Mouse (Mus musculus) lung, postnatal 0 days (tissue): Measurements from ENCODE around the gene Agpat3. TPM values are rescaled to one million over a fixed set of nuclear protein-coding genes. Genes with fewer than 3 reads are reported as not detected.
"Not testable (repeated sequence)": the region's sequence is repeated elsewhere in the genome, so short reads cannot be mapped to it uniquely, and the experiment has no call there.

Source experiments
- ATAC-seq: fragments of 200-750 bp; cut with Nextera tagmentation; 2 replicates; pipeline ENCODE4 v1.8.0; 2017; ENCODE audit warnings: moderate library complexity
- DNase-seq: peaks from one replicate; pipeline ENCODE4 v3.0.0-alpha.2; 2016; ENCODE audit warnings: low spot score
- H3K27ac ChIP-seq: fragments of 300-500 bp; sonication (generic); 2 replicates; pipeline ENCODE4 v1.5.1; 2014; ENCODE audit warnings: antibody characterized with exemption, mild to moderate bottlenecking, low read length, mixed read lengths
- H3K27me3 ChIP-seq: fragments of 300-500 bp; sonication (generic); replicated peaks from 2 replicates; pipeline ENCODE4 v1.6.1; 2014; ENCODE audit warnings: low read length, mixed read lengths; ENCODE audit not compliant: insufficient read depth
- H3K36me3 ChIP-seq: fragments of 300-500 bp; sonication (generic); 2 replicates; pipeline ENCODE4 v1.6.1; 2014; ENCODE audit warnings: low read length, mixed read lengths; ENCODE audit not compliant: insufficient read depth
- H3K4me1 ChIP-seq: fragments of 300-500 bp; sonication (generic); 2 replicates; pipeline ENCODE4 v1.6.1; 2014; ENCODE audit warnings: antibody characterized with exemption, low read depth, low read length, mixed read lengths; ENCODE audit not compliant: insufficient read depth
- H3K4me2 ChIP-seq: fragments of 300-500 bp; sonication (generic); replicated peaks from 2 replicates; pipeline ENCODE4 v1.6.1; 2014; ENCODE audit warnings: low read depth, mild to moderate bottlenecking, low read length, moderate library complexity, mixed read lengths
- H3K4me3 ChIP-seq: fragments of 300-500 bp; sonication (generic); 2 replicates; pipeline ENCODE4 v1.5.1; 2014; ENCODE audit warnings: low read depth, low read length
- H3K9ac ChIP-seq: fragments of 300-500 bp; sonication (generic); replicated peaks from 2 replicates; pipeline ENCODE4 v1.6.1; 2014; ENCODE audit warnings: low read depth, mild to moderate bottlenecking
- H3K9me3 ChIP-seq: fragments of 300-500 bp; sonication (generic); 2 replicates; pipeline ENCODE4 v1.6.1; 2016; ENCODE audit warnings: low read length, mixed read lengths
- CTCF ChIP-seq: IDR thresholded peaks from 2 replicates; pipeline ENCODE4 v1.5.1; 2016; ENCODE audit warnings: antibody characterized with exemption, mild to moderate bottlenecking
- EP300 ChIP-seq: IDR thresholded peaks from 2 replicates; pipeline ENCODE4 v1.6.1; 2016; ENCODE audit warnings: antibody characterized with exemption, mild to moderate bottlenecking, control low read depth
- WGBS: fragments of 180-500 bp; shearing (Covaris S2); extraction: QIAGEN DNeasy Blood & Tissue Kit; methylation state at CpG from one replicate; pipeline ENCODE4 v1.1.7; 2014; 5-methylcytosine and 5-hydroxymethylcytosine counted together
- polyA plus RNA-seq: library from polyadenylated mRNA; unstranded; fragments of >200 nt; fragmentation: Nextera tagmentation; extraction: Ambion mirVana; gene quantifications from 2 replicates; pipeline ENCODE4 v1.2.1, GENCODE M21; 2015

Gene Agpat3
- polyA plus RNA-seq, 1 experiment from 2014 or later = 129 TPM

- H3K9me3 ChIP-seq = no peaks in the 10 kb centered on the region
- no peaks in the 10 kb centered on the region for H3K36me3 ChIP-seq
- no peaks in the 10 kb centered on the region for H3K27me3 ChIP-seq
- H3K4me1 ChIP-seq = peaks cover 6% of the 10 kb centered on the region; the same call in 1 of the 2 replicates
- peak; percentile 77 for DNase-seq
- H3K4me2 ChIP-seq = no peak overlapping the region
- ATAC-seq = peak; percentile 25
- no peak overlapping the region for H3K27ac ChIP-seq
- H3K9ac ChIP-seq = no peak overlapping the region
- TF ChIP-seq EP300 = no peak
- no peak for TF ChIP-seq CTCF
- no peak overlapping the region for H3K4me3 ChIP-seq
- 32% methylated on average over 2 of the region's 2 CpGs for WGBS
These were observed 11.8 kb upstream of the Agpat3 start for GRCm38 (mm10) chr10:78364106-78364505.

- Histone ChIP-seq H3K9ac (no peak overlapping the region), H3K27ac (no peak overlapping the region), H3K36me3 (no peaks in the 10 kb centered on the region), H3K27me3 (no peaks in the 10 kb centered on the region), H3K9me3 (no peaks in the 10 kb centered on the region), H3K4me3 (no peak overlapping the region), H3K4me2 (no peak overlapping the region), H3K4me1 (peaks cover 6% of the 10 kb centered on the region; the same call in 1 of the 2 replicates)
- 85% methylated on average over 6 of the region's 6 CpGs for WGBS
- TF ChIP-seq EP300 = no peak
- no peak for TF ChIP-seq CTCF
- no peak for ATAC-seq
- DNase-seq = no peak
These were observed 11.1 kb upstream of the Agpat3 start for GRCm38 (mm10) chr10:78363366-78363765.

GRCm38 (mm10) chr10:78361951-78362350, 9.7 kb upstream of the Agpat3 start:
- no peak for ATAC-seq
- Histone ChIP-seq H3K4me2 (no peak overlapping the region), H3K4me3 (no peak overlapping the region), H3K4me1 (peaks cover 3% of the 10 kb centered on the region; the same call in 1 of the 2 replicates), H3K36me3 (no peaks in the 10 kb centered on the region), H3K27ac (no peak overlapping the region), H3K9me3 (no peaks in the 10 kb centered on the region), H3K9ac (no peak overlapping the region), H3K27me3 (no peaks in the 10 kb centered on the region)
- 64% methylated on average over 2 of the region's 2 CpGs for WGBS
- TF ChIP-seq EP300 (no peak), CTCF (no peak)
- no peak for DNase-seq

GRCm38 (mm10) chr10:78360290-78360711, 8.0 kb upstream of the Agpat3 start:
- no peaks in the 10 kb centered on the region for H3K9me3 ChIP-seq
- H3K4me1 ChIP-seq = no peaks in the 10 kb centered on the region
- WGBS = 51% methylated on average over 3 of the region's 3 CpGs
- no peak overlapping the region for H3K9ac ChIP-seq
- TF ChIP-seq EP300 (no peak), CTCF (no peak)
- H3K36me3 ChIP-seq = no peaks in the 10 kb centered on the region
- H3K4me2 ChIP-seq = no peak overlapping the region
- H3K4me3 ChIP-seq = no peak overlapping the region
- no peak overlapping the region for H3K27ac ChIP-seq
- DNase-seq = peak; percentile 46
- peak; percentile 38; the same call in 1 of the 2 replicates for ATAC-seq
- no peaks in the 10 kb centered on the region for H3K27me3 ChIP-seq

- TF ChIP-seq CTCF = peak; percentile 31
- ATAC-seq, H3K4me1 ChIP-seq, H3K4me2 ChIP-seq, H3K36me3 ChIP-seq, H3K27ac ChIP-seq, DNase-seq, H3K4me3 ChIP-seq, H3K9ac ChIP-seq, H3K27me3 ChIP-seq, H3K9me3 ChIP-seq: not testable (repeated sequence)
- 79% methylated on average over 3 of the region's 3 CpGs for WGBS
These were observed 6.7 kb upstream of the Agpat3 start for GRCm38 (mm10) chr10:78358999-78359398.

- WGBS = 81% methylated on average over 4 of the region's 4 CpGs
These were observed 6.0 kb upstream of the Agpat3 start for GRCm38 (mm10) chr10:78358266-78358665.

GRCm38 (mm10) chr10:78357742-78358141, 5.5 kb upstream of the Agpat3 start:
- Histone ChIP-seq H3K36me3 (no peaks in the 10 kb centered on the region), H3K27ac (no peak overlapping the region), H3K4me1 (0 out of 2 replicates have a peak, but pooled peaks cover 4% of the 10 kb centered on the region), H3K4me2 (no peak overlapping the region), H3K4me3 (no peak overlapping the region), H3K27me3 (no peaks in the 10 kb centered on the region), H3K9me3 (no peaks in the 10 kb centered on the region), H3K9ac (no peak overlapping the region)
- TF ChIP-seq EP300 (no peak), CTCF (no peak)
- ATAC-seq = no peak
- no peak for DNase-seq
- 84% methylated on average over 5 of the region's 5 CpGs for WGBS

More at GRCm38 (mm10) chr10:78358266-78358665, 6.0 kb upstream of the Agpat3 start:
- Histone ChIP-seq H3K9me3 (no peaks in the 10 kb centered on the region), H3K27ac (no peak overlapping the region), H3K9ac (no peak overlapping the region), H3K4me2 (no peak overlapping the region), H3K4me1 (no peaks in the 10 kb centered on the region), H3K36me3 (no peaks in the 10 kb centered on the region), H3K4me3 (no peak overlapping the region), H3K27me3 (no peaks in the 10 kb centered on the region)
- DNase-seq = no peak
- TF ChIP-seq CTCF (no peak), EP300 (no peak)
- ATAC-seq = no peak
